Mouse (Mus musculus) bone marrow, adult 2 months (tissue): ENCODE data around the gene Pcdh15. TPM values are rescaled to one million over a fixed set of nuclear protein-coding genes. Genes with fewer than 3 reads are reported as not detected.

Experiments
- H3K27ac ChIP-seq: fragments of 200-500 bp; 2 replicates; pipeline ENCODE4 v1.5.1; 2012; ENCODE audit warnings: low read depth, mild to moderate bottlenecking, control low read depth, inconsistent platforms, low read length; ENCODE audit not compliant: control insufficient read depth, poor library complexity, insufficient read depth
- H3K4me1 ChIP-seq: fragments of 200-500 bp; 2 replicates; pipeline ENCODE4 v1.6.1; 2011; ENCODE audit warnings: low read length; ENCODE audit not compliant: control insufficient read depth, insufficient read depth
- H3K4me3 ChIP-seq: fragments of 200-500 bp; replicated peaks from 2 replicates; pipeline ENCODE3; 2011; ENCODE audit warnings: mild to moderate bottlenecking, low read depth, low read length, control low read depth; ENCODE audit not compliant: control insufficient read depth
- CTCF ChIP-seq: fragments of 200-500 bp; IDR thresholded peaks from 2 replicates; pipeline ENCODE4 v1.5.1; 2011; ENCODE audit warnings: low read length, control low read depth; ENCODE audit not compliant: control insufficient read depth, insufficient read depth
- POLR2A ChIP-seq: fragments of 200-500 bp; IDR thresholded peaks from 2 replicates; pipeline ENCODE4 v1.6.1; 2011; ENCODE audit warnings: low read depth, mild to moderate bottlenecking, control low read depth, low read length, borderline replicate concordance; ENCODE audit not compliant: control insufficient read depth
- WGBS: fragments of 180-500 bp; shearing (Covaris S2); methylation state at CpG from one replicate; pipeline ENCODE4 v1.1.7; 2018; 5-methylcytosine and 5-hydroxymethylcytosine counted together
- polyA plus RNA-seq: library from polyadenylated mRNA; stranded (reverse); fragments of >200 nt; gene quantifications from 2 replicates; pipeline ENCODE4 v1.2.4, GENCODE M21; 2011; ENCODE audit warnings: low replicate concordance; ENCODE audit not compliant: missing spikeins, insufficient read depth, insufficient read length

Pcdh15 gene
- polyA plus RNA-seq, 1 experiment: 0.47 TPM

DNA sequence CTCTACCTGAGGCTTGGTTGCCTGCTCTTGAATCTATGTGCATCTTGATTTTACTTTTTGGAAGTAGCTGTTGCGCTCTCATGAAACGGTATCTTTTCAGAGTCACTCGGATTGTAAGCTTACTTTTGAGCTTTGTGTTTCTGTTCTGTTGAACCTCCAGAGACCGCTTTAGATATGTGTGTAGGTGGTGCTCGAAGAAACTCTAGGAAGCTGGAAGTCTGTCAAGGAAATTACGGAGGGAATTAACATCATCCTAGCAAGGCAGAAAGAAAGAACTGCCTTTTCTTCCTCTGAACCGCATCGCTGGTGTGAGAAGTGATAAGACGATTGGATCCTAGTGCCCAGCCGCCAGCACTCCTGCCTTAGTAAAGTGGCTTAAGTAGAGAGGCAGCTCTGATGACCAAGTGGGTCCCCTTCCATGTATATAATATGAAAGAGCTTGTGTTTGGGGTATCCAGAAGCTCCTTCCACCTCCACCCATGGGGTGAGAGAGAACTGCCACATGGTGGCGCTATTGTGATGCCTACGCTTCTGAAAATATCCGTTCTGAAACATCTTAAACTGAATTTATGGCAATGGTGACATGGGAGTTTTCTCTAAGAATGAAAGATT is 4.3 kb downstream of the Pcdh15 start:
- 68% methylated on average over 13 of the region's 13 CpGs for WGBS
- Histone ChIP-seq H3K27ac (no peak overlapping the region), H3K4me3 (no peak overlapping the region), H3K4me1 (no peaks in the 10 kb centered on the region)
- no peak for TF ChIP-seq POLR2A
- TF ChIP-seq CTCF: no peak

DNA sequence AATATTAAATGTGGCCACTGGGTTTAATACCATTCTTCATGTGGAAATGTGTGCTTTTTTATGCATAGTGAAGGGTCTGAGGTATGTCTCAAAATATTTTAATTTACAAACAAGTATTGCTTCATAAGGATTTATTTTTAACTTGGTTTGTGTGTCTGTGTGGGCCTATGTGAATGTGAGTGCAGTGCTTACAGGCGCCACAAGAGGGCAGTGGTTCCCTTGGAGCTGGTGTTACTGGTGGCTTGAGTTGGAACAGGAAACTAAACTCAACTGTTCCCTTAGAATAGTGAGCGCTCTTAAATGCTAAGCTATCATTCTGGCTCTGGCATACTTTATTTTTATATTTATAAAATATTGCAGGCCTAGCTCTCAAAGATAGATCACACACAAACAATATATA is 6.8 kb downstream of the Pcdh15 start:
- Histone ChIP-seq H3K4me1 (no peaks in the 10 kb centered on the region), H3K27ac (no peak overlapping the region), H3K4me3 (no peak overlapping the region)
- TF ChIP-seq POLR2A: no peak
- TF ChIP-seq CTCF: peak; percentile 36; the same call in 1 of the 2 replicates
- 43% methylated on average over 2 of the region's 2 CpGs for WGBS

DNA sequence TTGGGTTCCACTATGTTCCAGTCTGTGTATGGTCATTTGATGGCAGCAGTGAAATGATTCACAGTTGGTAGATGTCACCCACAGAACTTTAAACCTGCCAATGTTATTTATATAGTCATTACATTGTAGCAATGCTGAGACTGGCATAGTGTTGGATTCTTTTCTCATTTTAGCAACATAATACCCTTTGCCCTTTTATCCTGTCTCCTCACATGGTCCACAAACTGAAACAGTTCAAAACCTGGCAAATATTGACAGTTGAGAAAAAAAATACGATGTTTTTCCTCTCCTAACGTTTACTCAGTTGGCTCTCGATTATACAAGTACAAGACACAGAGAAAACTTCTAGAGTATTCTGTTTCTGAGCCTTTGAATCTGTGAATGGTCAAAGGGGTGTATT is 38.8 kb downstream of the Pcdh15 start:
- no peak overlapping the region for H3K27ac ChIP-seq
- TF ChIP-seq POLR2A (no peak), CTCF (no peak)
- no peaks in the 10 kb centered on the region for H3K4me1 ChIP-seq
- H3K4me3 ChIP-seq: no peak overlapping the region
- 71% methylated on average over 3 of the region's 3 CpGs for WGBS

DNA sequence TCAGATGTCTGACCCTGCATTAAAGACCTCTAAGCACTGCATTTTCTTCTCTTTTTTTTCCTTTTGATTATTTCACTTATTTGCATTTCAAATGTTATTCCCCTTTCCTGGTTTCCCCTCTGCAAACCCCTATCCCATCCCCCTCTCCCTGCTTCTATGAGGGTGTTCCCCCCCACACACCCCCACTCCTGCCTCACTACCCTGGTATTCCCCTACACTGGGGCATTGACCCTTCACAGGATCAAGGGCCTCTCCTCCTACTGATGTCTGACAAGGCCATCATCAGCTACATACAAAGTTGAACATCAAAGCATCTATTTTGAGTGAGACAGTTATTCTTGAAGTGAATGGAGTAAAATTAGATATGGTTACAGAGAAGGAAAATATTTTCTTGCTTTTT is 48.4 kb downstream of the Pcdh15 start:
- no peaks in the 10 kb centered on the region for H3K4me1 ChIP-seq
- H3K27ac ChIP-seq: no peak overlapping the region
- no peak for TF ChIP-seq CTCF
- TF ChIP-seq POLR2A: no peak
- no peak overlapping the region for H3K4me3 ChIP-seq

DNA sequence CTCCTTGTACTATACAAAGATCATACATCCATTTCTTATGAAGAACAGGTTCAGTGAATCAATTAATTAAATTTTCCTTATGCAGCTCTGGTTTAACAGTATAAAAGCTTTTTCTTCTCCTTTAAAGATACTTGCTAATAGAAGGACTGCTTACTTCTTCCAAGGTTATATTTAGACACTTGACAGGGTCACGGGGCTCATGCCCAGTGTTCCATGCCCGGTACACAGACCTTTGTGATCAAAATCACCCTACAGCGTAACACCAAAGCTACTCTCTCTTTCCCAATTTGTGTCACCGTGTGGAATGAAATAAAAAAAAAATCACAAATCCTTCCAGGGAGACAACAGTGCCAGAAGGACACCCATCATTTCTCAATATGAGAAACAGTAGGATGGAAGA is 48.8 kb downstream of the Pcdh15 start:
- WGBS: 77% methylated on average over 4 of the region's 4 CpGs
- H3K4me1 ChIP-seq: no peaks in the 10 kb centered on the region
- no peak overlapping the region for H3K4me3 ChIP-seq
- H3K27ac ChIP-seq: no peak overlapping the region
- no peak for TF ChIP-seq POLR2A
- no peak for TF ChIP-seq CTCF

DNA sequence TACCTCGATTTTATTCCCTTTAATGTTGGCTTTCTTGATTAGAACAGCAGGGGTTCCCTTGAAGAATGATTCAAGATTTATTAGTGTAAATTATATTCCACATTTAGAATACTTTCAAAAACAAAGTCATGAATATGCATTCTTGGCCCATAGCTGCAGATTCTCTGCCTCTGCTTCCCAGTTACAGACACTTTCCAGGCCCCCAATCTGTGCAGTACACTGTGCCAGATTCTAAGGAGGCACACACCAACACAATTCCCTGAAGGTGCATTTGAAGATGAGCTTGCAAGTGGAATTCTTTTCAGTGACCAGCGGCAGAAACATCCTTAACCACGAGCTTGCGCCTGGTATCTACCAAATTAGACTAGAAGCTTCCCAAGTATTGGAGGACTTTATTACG is 55.4 kb downstream of the Pcdh15 start:
- Histone ChIP-seq H3K4me3 (no peak overlapping the region), H3K27ac (no peak overlapping the region), H3K4me1 (no peaks in the 10 kb centered on the region)
- WGBS: 76% methylated on average over 5 of the region's 5 CpGs
- TF ChIP-seq POLR2A (no peak), CTCF (no peak)

DNA sequence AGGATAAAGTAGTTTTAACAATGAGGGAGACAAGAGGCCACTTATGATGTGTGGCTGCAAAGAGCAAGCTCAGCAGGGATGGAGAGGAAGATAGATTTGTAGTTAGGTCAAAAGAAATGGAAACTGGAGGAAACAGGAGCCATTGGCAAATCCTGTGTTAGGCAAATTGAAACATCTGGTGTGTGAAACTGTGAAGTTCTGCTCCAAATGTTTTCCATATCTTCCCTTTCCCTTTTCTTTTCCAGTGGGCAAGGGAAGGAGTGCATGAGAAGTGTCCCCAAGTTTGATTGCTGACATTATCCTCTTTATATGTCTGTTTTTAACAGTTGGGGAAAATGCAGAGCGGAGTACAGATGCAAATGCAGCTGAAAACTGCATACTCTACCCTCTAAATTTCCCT is 62.6 kb downstream of the Pcdh15 start:
- Histone ChIP-seq H3K4me1 (no peaks in the 10 kb centered on the region), H3K4me3 (no peak overlapping the region), H3K27ac (no peak overlapping the region)
- TF ChIP-seq POLR2A (no peak), CTCF (no peak)
- WGBS: 68% methylated on average over 1 of the region's 1 CpGs

DNA sequence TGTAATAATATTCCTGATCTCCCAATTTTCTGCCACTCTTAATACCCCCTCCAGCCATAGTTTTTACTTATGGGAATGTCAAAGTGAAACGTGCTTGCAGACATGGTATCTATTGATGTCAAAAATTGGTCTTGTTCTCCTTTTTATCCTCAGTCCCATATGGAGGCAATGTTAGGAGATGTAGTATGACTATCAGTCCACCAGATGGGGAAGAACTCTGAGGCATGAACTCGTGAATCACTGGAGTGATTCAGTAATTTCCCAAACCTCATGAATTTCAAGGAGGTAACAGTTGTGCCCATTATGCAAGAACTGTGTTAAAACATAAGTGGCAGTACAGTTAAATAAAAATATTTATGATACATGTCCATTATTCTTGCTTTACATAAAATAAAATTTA is 116.9 kb downstream of the Pcdh15 start:
- no peak for TF ChIP-seq CTCF
- no peak for TF ChIP-seq POLR2A
- Histone ChIP-seq H3K4me1 (no peaks in the 10 kb centered on the region), H3K4me3 (no peak overlapping the region), H3K27ac (no peak overlapping the region)
- 46% methylated on average over 2 of the region's 2 CpGs for WGBS

DNA sequence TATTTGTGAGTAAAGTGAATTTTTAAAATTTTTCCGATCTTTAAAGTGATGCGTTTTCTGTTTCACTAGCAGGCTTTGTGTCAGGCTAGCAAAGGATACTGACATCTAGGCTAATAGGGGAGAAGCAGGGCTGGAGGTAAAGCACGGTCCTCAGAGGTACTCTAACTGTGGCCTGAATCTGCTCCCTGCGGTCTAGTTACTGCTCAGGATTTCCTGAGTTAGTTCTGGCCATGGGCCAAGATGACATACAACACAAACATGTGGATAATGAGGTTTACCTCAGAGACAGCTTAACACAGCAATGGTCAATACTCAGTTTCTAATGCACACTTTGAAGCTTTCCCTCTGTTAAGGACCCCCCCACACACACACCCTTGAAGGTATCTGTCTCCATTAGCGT is 143.2 kb downstream of the Pcdh15 start:
- no peak overlapping the region for H3K27ac ChIP-seq
- WGBS: 59% methylated on average over 5 of the region's 5 CpGs
- H3K4me1 ChIP-seq: no peaks in the 10 kb centered on the region
- TF ChIP-seq POLR2A: no peak
- no peak for TF ChIP-seq CTCF
- no peak overlapping the region for H3K4me3 ChIP-seq

DNA sequence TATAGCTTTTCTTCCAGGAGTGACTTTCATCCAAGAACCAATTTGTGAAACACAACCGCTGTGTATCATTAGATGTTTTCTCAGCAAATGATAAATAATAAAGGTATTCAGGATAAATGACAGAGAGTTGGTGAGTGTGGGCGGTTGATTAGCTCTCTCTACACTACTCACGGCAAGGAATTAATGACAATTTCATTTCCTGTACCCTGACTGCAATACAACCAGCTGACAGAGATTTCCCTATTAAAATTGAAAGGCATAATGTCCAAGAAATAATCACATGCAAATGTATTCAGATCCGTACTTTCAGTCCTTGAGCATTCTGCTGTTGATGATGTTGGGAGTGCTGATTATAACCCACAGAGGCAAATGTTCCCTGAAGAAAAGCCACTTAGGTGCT is 181.3 kb downstream of the Pcdh15 start:
- WGBS: 86% methylated on average over 4 of the region's 4 CpGs
- no peak overlapping the region for H3K4me3 ChIP-seq
- TF ChIP-seq CTCF: no peak
- no peak for TF ChIP-seq POLR2A
- no peak overlapping the region for H3K27ac ChIP-seq
- H3K4me1 ChIP-seq: no peaks in the 10 kb centered on the region
